Mouse (Mus musculus) spleen, adult 18-20 months (tissue): ENCODE results near the gene Tpst2.
A peak's percentile ranks its signal among the peaks of the same experiment; 100 is the strongest.
"Not testable (repeated sequence)": the region's sequence is repeated elsewhere in the genome, so short reads cannot be mapped to it uniquely, and the experiment has no call there.

ENCODE experiments used
- DNase-seq, 2 experiments: peaks; one replicate each; pipeline ENCODE4 v3.0.0; 2022; ENCODE audit warnings: mixed read lengths in 2 of 2

Gene Tpst2

DNA sequence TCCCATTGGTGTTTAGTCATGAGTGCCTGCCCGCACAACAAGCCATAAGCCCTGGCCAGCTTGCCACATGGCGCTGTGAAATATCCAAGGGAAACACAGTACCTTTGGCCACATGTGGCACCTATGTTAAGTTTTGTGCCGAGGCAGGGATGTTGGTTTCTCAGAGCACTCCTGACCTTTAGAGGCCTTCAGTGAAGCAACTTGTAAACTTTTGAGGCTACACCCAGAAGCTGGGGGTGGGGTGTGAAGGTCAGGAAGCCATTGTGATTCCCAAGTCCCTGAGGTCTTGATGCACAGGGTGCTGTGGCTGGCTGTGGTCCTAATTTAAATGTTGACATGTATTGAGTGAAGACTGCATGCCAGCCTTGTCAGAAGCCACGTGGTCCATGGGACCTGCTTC is 22.9 kb downstream of the Tpst2 start:
- DNase-seq = no peak

DNA sequence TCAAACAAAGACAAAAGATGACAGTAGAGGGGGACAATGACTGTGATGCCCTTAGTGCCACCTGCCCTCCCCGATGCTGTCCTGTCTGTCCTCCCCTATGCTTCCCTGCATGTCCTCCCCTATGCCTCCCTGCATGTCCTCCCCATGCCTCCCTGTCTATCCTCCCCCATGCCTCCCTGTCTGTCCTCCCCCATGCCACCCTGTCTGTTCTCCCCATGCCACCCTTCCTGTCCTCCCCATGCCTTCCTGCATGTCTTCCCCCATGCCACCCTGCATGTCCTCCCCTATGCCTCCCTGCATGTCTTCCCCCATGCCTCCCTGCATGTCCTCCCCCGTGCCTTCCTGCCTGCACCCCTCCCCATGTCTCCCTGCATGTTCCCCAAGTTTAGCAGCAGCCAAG is 23.6 kb downstream of the Tpst2 start:
- no peak for DNase-seq

DNA sequence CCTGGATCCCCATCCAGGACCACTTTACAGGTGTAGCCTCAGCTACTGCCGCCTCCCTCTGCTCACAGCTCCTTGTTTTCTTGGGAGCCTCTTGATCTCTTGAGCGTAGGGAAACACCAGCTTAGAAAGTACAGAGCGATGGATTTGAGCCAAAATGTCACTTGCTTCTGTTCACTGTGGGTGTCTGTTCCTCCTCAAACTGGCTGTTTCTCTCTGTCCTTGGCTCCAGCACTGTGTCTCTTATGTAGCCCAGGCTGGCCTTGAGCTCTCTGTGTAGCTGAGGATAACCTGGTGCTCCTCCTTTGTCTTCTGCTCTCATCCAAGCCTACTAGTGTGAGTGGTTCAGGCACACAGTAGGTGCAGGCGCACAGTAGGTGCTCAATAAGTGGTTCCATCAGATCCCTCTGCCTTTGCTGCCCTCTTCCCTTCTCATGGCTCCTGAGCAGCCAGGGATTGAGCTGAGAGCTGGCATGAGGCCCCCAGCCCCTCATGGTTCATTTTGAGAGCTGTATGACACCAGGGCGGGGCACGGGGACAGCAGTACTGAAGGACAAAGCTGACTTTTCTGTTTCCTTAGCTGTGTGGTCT is 24.3 kb downstream of the Tpst2 start:
- DNase-seq = no peak

DNA sequence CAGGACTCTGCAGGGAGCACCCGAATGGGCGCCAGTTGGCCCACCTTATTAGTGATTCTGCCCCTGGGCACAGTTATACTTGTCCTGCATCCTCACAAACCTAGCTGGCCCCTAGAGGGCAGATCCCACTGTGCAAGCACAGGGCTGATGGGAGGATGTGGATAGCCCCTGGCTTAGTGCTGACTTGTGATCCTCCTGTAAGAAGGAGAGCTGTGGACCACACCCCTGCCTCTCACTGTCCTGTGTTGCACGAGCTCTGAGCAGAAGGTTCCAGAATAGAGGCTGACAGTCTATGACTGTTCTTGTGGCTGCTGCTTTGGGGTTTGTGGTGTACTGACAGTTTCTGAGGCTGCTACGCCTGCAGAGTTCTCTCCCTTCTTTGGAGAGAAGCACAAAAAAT is 25.2 kb downstream of the Tpst2 start:
- no peak for DNase-seq

DNA sequence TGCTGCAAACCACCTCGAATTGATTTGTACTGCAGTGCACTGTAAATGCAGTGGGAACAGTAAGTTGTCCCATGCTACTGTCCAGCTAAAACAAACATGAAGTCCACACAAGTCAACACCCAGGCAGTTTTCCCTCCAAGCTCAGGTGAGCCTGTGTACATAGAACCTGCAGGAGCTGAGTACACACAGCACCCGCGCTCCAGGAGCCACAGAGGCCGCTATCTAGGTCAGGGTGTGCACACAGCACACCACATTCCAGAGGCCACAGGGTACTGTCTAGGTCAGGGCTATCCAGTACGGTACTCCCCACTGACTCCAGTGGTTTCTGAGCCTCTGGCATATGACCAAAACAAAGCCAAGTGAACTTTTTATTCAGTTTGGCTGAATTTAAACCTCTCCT is 25.8 kb downstream of the Tpst2 start:
- DNase-seq = no peak

DNA sequence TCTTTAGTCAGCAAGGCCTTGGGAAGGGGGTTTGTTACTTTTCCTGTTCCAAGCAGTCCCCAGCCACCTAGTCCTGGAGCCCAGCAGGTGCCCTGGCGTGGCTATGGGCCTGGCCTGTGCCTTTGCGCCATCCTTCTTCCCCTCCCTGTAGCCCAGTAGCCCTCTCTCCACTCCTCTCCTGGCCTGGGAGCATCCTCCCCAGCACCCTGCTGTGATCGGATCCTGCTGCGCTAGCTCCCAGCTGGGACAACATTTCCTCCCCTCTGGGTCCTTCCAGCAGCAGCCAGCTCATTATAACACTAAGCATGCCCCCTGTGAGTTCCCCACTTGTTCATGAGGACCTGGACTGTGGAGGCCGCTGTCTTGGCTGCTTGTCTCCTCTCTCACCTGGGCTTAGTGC is 29.4 kb downstream of the Tpst2 start:
- no peak for DNase-seq

DNA sequence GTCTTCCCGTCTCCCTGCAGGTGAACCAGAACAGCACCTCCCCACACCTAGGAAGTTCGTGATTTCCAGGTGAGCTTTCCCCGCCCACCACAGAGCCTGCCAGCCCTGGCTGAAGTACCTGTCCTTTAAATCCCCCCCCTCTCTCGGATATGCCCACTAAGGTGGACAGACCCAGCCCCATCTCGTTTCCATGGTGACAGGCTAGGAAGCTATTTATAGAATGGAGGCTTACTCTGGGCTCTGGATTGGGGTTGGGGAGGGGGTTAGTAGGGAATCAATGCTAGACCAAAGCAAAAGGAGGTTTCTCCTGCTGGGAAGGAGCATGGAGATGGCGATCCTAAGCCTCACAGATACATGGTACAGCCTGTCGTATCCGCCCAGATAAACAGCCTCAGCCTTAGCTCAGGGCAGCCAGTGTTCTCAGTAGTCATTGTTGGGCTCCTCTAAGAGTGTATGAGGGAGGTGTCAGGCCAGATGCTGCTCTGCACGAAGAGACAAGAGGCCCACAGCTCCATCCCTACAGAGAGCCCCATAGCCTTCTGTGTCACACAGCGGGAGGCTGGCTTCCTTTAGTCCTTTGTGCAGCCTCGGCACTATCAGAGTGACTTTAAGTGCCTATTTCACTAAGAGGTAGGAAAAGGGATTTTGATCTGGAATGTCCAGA is 36.9 kb downstream of the Tpst2 start:
- no peak for DNase-seq

DNA sequence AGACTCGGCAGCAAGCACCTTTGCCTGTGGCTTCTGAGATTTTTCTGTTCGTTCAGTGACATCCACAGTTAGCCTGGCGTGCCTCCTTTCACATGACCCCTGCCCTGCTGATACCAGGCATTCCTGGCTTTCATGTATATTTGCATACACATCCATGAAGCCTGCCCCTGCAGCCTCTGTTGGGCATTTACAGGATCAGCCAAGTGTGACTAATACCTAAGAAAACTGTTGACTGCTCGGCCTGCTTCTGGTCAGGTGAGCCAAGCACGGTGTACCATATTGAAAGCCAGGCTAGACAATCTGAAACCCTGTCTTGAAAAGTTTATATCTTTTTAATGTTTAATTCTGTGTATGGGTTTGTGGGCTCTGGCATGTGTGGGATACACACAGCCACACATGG is 40.0 kb downstream of the Tpst2 start:
- no peak for DNase-seq

DNA sequence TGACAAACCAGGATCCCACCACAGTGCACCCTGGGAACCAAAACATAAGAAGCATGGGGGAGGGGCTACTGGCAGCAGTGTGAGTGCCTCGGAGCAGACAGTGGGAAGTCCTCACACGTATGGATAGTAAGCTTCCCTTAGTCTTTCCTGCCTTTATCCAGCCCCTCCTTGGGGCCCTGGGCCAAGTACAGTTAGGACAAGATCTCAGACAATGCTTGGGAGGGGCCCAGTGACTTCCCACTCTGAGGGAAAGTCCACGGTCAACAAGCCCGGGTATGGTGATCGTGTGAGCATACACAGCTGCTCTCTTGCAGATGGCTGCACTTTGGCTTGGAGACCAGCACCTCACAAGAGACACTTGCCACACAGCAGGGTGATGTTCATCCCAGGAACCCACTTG is 40.8 kb downstream of the Tpst2 start:
- DNase-seq = no peak

DNA sequence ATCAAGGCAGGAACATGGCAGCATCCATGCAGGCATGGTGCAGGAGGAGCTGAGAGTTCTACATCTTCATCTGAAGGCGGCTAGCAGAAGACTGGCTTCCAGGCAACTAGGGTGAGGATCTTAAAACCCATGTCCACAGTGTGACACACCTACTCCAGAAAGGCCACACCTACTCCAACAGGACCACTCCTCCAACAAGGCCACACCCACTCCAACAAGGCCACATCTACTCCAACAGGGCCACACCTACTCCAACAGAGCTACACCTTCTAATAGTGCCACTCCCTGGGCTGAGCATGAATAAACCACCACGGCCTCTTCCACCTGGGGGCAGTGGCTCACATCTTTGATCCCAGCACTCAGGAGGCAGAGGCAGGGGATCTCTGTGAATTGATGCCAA is 42.9 kb downstream of the Tpst2 start:
- DNase-seq = not testable (repeated sequence)

DNA sequence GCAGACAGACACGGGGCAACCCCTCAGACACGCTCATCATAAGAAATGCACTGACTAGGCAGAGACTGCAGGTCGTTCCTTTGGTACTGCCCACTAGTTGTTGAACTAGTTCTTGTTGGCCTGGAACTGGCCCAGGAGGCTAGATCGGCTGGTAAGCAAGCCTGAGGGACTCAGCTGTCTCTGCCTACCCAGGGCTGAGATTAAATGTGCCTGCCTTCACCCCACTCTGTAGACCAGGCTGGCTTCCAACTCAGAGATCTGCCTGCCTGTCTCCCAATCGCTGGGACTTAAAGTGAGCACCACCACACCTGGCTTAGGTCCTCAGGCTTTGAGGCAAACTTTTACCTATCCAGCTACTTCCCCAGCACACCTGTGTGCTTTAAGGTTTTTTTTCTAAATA is 43.9 kb downstream of the Tpst2 start:
- DNase-seq = no peak

DNA sequence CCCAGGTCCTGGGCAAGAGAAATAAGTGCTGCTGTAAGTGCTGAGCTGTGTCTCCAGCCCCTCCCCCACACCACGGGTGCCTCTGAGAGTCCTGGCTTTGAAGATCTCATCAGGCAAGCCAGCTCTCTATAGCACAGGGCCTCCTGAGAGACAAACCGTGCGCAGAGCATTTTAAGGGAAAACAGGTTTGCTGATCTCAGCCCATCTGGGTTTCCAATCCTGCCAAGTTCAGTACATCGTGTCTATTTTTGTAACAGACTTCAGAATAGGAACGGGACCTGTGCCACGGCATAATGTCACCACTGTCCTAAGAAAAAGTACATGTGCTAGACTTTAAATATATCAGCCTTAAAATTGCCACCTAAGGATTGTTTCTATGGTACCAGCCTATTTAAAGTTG is 44.4 kb downstream of the Tpst2 start:
- DNase-seq = no peak

DNA sequence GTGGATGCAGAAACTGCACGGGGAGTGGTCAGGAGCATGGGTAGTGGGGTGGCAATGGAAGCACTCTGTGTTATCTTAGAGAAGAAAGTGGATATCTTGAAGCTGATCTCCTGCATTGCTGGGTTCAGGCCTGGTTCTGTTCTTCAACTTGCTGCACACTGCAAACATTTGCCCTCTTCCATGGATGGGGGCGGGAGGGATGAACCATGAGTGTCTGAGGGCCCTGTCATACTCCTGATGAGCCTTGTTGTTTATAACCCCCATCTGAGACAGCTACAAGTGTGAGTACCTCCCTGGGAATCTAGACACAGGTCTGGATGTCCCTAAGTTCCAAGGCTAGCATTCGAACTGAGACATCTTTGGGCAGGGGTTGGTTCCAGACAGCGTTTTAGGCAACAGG is 44.9 kb downstream of the Tpst2 start:
- no peak for DNase-seq

DNA sequence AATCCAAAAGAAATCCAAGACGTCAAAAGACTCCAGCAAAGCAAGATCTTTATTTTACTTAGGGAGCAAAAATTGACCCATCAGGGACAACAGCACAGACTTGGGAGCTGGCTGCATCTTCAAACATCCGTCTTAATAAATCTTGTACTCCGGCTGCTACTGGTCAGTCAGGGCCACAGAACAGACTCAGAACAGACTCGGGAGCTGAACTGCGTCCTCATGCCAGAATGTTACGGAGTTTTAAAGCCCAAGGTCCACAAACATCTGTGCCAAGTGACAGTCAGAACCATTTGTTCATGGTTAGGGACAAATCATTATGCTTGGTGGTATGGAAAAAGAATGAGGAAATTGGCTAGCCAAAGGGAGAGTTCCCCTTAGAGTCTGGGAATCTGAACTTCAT is 46.8 kb downstream of the Tpst2 start:
- DNase-seq = no peak

DNA sequence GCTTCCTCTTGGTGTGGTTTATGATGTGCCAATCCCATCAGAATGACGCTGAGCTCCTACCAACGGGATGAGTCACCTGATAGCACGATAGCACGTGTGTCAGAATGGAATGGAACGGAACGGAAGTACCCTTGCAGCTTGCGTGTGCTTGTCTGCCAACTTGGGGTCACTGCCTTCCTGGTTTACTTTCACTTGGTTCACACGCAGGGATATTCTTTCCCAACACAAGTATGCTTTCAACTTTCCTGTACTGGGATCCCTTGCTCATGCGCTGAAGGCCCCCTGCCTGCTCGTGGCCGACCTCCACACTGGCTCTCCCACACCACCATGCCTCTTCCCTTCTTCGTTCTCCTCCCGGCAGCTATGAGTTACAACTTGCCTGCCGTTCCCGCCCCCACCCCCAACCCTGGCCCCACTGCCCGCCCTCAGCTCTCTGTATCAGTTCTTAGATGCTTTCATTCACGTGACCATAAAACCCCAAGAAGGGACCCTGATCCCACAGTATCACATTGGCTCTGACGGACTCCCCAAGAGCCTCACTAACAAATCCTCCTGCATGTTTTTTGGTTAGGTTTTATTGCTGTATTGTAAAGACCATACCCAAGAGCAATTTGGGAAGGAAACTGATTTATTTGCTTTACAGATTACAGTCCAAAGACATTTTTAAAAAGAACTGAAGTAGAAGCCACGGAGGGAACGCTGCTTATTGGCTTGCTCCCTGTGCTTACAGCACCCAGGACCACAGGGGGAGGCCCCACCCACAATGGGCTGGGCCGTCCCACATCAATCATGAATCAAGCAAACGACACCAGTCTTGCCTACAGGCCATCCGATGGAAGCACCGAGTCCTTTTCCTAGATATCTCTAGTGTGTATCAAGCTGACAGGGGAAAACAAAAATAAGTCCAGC is 48.4 kb downstream of the Tpst2 start:
- peak; percentile 38 to 63 for DNase-seq

DNA sequence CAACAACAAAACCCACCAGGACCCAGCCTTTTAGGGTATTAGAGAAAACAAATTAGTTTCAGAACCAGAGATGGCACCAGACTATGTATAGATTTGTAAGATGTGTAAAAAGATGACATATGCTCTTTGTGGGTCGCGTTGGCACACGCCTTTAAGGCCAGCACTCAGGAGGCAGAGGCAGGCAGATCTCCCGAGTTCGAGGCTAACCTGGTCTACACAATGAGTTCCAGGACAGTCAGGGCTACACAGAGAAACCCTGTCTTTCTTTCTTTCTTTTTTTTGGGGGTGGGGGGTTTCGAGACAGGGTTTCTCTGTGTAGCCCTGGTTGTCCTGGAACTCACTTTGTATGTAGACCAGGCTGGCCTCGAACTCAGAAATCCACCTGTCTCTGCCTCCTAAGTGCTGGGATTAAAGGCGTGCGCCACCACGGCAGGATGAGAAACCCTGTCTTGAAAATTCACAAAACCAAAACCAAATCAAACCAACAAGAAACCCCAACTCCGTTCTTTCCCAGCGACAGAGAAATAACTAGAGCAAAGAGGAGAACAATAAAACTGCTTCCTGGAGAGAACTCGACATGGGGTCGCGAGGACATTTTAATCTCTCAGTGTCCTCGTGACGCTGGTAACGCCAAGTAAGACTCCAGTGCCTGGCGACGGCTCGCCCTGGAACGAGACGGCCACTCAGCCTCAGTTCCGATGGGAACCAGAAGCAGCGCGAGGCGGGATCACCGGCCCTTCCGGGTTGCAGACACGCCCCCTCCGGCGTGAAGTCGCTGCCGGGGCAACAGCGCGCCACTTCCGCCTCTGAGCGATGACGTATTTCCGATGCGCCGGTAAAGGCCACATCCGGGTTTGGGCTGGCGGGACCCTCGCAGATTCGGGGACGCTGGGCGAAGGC is 49.3 kb downstream of the Tpst2 start, which contains the start of gene Tfip11:
Gene Tfip11, plus strand, starts transcription at position 813 of the 900 bp plus-strand sequence.
- DNase-seq = peak; percentile 88 to 92

DNA sequence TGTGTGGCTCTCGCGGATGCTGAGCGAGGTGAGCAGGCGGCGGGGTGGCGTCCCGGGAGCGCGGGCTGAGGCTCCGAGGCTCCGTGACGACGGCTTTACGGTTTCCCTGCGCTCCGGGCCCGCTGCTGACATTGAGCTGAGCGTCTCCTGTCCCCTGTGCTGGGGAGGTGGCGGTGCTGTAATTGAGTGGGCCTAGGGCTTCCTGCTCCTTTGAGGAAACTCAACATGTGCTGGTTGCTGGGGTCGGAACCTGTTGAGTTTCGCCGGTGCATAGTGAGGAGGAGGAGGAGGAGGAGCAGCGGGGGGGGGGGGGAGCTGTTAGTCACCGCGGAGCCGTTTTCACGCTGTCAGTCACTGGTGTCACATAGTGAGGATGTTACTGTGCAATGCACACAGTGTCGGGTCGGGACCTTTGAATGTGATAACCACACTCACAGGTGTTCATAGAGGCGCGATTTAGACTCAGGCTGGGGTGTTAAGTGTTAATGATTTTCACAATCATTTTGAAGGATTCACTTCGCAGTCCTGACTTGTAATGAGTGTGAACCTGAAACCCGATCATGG is 50.0 kb downstream of the Tpst2 start:
- no peak for DNase-seq

DNA sequence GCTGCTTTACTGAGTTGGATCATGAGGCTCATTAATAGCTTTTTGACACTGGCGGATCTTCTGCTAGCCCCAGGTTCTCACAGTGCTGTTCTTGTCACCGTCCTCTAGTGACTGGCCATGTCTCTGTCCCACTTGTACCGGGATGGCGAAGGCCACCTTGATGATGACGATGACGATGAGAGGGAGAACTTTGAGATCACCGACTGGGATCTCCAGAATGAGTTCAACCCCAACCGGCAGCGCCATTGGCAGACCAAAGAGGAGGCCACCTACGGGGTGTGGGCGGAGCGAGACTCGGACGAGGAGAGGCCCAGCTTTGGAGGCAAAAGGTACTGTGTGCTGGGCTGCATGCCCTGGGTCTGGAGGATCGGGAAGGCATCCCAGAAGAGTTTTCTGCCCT is 51.4 kb downstream of the Tpst2 start:
- DNase-seq = no peak

DNA sequence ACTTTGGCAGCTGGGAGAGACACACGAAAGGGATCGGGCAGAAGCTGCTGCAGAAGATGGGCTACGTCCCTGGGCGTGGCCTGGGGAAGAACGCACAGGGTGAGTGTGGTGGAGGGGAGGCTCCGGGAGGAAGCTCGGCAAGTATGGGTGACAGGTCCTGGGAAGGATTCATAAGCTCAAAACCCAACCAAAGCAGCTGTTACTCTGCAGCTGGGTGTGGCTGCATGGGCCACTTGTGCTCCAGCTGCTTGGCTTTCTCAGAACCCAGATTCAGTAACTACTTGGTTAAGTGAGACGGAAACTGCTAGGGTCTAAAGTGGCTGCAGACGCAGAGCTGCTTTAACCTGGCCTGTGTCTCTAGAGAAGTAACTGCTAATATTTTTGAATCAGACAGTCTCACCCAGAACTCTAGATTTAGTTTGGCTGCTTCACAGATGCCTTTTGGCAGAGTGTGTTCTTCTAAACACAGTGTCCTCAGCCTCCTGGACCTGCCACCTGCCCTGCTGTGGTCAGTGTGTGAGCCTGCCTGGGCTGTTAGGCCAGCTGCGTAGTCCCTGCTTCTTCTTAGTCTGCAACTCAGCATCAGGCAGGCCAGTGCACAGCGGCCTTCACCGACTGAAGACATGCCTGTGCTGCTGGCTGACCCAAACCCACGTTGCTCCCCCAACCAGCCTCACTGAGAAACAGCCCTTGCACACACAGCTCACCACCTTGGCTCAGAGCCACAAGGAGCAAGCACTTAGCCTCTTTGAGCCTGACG is 53.5 kb downstream of the Tpst2 start:
- no peak for DNase-seq

DNA sequence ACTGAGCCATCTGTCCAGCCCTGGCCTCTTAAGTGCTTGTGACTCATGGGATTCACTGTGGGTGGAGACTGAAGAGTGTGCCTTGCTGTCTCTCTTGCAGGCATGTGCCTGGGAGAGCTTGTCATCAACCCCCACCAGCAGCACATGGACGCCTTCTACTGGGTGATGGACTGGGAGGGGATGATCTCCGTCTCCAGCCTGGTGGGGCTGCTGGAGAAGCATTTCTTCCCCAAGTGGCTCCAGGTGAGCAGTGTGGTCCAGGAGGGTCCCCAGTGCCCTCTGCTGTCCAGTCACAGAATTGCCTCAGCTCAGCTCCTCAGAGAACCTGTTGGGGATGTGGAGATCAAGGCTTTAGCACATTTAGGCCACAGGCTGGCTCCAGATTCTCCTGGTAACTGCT is 59.0 kb downstream of the Tpst2 start:
- peak; percentile 46 to 73 for DNase-seq

DNA sequence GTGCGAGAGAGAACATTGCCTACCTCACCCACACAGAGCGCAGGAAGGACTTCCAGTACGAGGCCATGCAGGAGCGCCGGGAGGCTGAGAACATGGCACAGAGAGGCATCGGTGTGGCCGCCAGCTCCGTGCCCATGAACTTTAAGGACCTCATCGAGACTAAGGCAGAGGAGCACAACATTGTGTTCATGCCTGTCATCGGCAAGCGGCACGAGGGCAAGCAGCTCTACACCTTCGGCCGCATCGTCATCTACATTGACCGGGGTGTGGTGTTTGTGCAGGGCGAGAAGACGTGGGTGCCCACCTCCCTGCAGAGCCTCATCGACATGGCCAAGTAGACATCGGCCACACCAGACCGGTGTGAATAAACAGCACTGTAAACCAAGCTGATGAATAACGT is 60.5 kb downstream of the Tpst2 start:
- no peak for DNase-seq

DNA sequence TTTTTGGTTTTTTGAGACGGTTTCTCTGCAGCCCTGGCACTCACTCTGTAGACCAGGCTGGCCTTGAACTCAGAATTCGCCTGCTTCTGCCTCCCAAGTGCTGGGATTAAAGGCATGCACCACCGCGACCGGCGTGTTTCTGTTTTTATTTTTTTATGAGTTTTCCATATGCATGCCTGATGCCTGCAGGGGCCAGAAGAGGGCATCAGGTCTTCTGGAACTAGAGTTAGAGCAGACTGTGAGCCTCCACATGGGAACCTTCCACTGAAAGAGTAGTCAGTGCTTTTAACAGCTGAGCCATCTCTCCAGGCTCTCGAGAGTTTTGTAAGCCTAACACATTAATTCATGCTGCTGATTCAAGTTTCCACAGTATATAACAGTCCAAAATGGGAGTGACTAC is 62.7 kb downstream of the Tpst2 start:
- no peak for DNase-seq
